Mouse (Mus musculus): ENCODE results near the gene Hsd17b2.

DNA sequence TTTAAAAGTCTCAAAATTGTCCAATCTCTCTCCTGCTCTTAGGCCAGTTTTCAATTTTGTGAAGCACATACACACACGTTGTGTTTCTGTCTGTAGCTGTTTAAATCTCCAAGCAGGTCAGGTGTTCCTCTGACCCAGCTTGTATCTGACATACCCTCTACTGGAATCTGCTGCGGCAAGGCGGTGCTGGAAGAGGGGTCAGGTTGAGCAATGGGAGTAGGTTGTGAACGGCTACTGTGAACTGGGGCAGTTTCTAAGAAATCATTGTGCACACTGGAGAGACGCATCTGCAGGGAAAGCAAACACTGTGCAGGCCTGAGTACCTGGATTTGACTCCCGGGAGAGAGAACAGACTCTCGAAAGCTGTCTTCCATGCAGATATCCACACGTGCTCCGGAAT is 25.2 kb upstream of the Hsd17b2 start:
- TF ChIP-seq CTCF (IDR thresholded peaks at IDR 0.05; ENCODE audit: low read depth, low read length) (no peak), POLR2A (IDR thresholded peaks at IDR 0.05; ENCODE audit: borderline replicate concordance, low read depth, low read length) (no peak)
